Mouse (Mus musculus) bone marrow, adult 2 months (tissue): ENCODE measurements around the gene Robo1. TPM values are rescaled to one million over a fixed set of nuclear protein-coding genes. Genes with fewer than 3 reads are reported as not detected.

Source experiments
- H3K27ac ChIP-seq: fragments of 200-500 bp; 2 replicates; pipeline ENCODE4 v1.5.1; 2012; ENCODE audit warnings: low read depth, mild to moderate bottlenecking, control low read depth, inconsistent platforms, low read length; ENCODE audit not compliant: control insufficient read depth, poor library complexity, insufficient read depth
- H3K4me1 ChIP-seq: fragments of 200-500 bp; 2 replicates; pipeline ENCODE4 v1.6.1; 2011; ENCODE audit warnings: low read length; ENCODE audit not compliant: control insufficient read depth, insufficient read depth
- H3K4me3 ChIP-seq: fragments of 200-500 bp; replicated peaks from 2 replicates; pipeline ENCODE3; 2011; ENCODE audit warnings: mild to moderate bottlenecking, low read depth, low read length, control low read depth; ENCODE audit not compliant: control insufficient read depth
- CTCF ChIP-seq: fragments of 200-500 bp; IDR thresholded peaks from 2 replicates; pipeline ENCODE4 v1.5.1; 2011; ENCODE audit warnings: low read length, control low read depth; ENCODE audit not compliant: control insufficient read depth, insufficient read depth
- POLR2A ChIP-seq: fragments of 200-500 bp; IDR thresholded peaks from 2 replicates; pipeline ENCODE4 v1.6.1; 2011; ENCODE audit warnings: low read depth, mild to moderate bottlenecking, control low read depth, low read length, borderline replicate concordance; ENCODE audit not compliant: control insufficient read depth
- WGBS: fragments of 180-500 bp; shearing (Covaris S2); methylation state at CpG from one replicate; pipeline ENCODE4 v1.1.7; 2018; 5-methylcytosine and 5-hydroxymethylcytosine counted together
- polyA plus RNA-seq: library from polyadenylated mRNA; stranded (reverse); fragments of >200 nt; gene quantifications from 2 replicates; pipeline ENCODE4 v1.2.4, GENCODE M21; 2011; ENCODE audit warnings: low replicate concordance; ENCODE audit not compliant: missing spikeins, insufficient read depth, insufficient read length

The Robo1 gene
- polyA plus RNA-seq, 1 experiment = 9.0 TPM

DNA sequence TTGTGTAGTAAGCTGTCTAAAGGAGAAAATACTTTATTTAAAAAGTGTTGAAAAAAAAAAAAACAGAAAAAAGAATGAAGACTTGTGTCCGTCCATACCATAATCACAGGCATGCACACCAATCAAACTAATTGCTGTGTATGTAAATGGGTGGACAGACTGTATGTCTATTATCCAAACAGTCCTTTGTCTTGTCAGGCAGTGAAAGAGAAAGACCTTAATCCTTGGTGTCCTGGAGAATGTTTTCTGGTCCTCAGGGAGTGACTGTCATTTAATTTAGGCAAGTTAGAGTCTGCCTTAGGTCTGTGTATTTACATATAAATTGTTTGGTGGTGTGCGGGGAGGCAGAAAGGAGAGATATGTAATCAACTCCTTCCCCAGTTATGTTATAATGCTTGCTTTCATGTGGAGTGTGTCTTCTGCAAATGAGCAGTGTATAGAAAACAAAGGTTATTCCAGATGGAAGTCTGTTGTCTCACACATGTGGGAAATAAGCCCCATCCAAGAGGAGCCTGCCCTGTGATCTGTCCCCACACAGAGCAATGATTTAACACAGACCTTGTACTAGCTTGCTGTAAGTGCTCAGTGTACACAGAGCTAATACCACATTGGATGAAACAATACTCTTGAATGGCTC lies 162.0 kb downstream of the Robo1 start:
- H3K4me3 ChIP-seq = no peak overlapping the region
- TF ChIP-seq POLR2A (no peak), CTCF (no peak)
- H3K27ac ChIP-seq = no peak overlapping the region
- 77% methylated on average over 2 of the region's 2 CpGs for WGBS
- H3K4me1 ChIP-seq = no peaks in the 10 kb centered on the region

DNA sequence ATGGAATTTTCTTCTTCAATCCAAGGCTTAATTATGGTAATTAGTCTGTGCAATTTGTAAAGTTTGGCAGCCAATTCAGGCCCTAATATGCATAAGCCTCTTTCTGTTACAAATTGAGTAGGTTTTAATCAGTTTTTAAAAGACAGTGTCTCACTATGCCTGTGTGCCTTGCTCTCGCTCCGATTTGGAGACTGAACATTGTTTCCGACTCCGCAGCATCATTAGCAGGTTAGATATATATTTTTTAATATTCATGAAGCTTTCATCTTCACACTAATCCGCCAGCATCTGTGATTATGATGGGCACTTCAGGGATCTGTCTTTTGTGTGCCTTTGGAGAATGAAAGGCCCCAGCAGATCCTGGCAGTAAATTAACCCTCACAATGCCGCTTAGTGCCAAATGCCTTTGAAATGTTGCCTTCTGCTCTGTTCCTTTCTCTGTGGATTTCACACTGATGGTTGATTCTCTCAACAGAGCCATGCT lies 202.7 kb downstream of the Robo1 start:
- no peak overlapping the region for H3K4me3 ChIP-seq
- no peak for TF ChIP-seq CTCF
- no peak for TF ChIP-seq POLR2A
- no peaks in the 10 kb centered on the region for H3K4me1 ChIP-seq
- H3K27ac ChIP-seq = no peak overlapping the region
- WGBS = 74% methylated on average over 6 of the region's 6 CpGs

DNA sequence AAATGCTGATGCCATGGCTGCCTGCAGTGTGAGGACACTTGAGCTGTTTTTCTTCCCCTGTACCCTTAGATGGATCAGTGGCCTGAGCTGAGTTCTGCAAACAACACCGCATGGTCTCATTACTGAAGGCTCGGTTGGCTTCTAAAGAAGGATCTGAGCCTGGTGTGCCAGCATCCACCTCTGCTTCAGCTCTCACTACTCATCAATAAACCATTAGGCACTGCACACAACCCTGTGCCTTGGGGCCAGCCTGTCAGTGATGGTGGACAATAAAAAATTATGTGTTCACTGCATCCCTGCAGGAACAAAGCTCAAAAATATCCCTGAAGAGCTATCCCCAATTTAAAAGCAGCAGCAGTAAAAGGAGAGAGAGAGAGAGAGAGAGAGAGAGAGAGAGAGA lies 223.2 kb downstream of the Robo1 start:
- Histone ChIP-seq H3K4me3 (no peak overlapping the region), H3K4me1 (no peaks in the 10 kb centered on the region), H3K27ac (no peak overlapping the region)
- 78% methylated on average over 2 of the region's 2 CpGs for WGBS
- no peak for TF ChIP-seq CTCF
- no peak for TF ChIP-seq POLR2A

DNA sequence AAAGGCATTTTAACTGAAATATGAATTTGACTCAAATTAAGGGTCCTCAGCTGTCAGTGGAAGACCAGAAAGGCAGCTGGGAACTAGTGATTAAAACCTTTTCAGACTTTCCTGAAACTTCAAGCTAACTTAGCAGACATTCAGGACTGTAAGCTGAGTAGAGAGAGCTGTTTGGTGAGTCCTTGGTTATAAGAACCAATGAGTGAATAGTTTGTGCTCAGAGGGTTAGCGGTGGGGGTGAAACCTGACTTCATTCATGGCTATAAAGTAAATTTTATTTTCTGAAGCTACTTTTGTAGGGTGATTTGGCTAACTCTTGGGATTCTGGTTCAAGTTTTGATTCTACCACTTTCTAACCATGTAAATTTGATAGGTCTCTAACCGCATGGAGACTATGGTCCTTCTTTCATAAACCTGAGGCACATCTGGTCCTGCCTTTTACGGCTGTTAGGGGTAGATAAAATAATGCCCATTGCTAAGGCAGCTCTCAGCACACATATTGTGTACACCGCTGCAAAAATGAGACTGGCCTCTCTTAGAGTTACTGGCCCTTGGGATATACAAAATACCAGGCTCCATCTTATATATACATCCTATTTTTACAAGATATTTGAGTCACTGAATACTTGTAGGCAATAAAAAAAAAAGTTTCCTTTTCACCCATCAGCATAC lies 225.9 kb downstream of the Robo1 start:
- no peak for TF ChIP-seq POLR2A
- no peak for TF ChIP-seq CTCF
- Histone ChIP-seq H3K4me3 (no peak overlapping the region), H3K4me1 (no peaks in the 10 kb centered on the region), H3K27ac (no peak overlapping the region)
- WGBS = 77% methylated on average over 4 of the region's 4 CpGs

DNA sequence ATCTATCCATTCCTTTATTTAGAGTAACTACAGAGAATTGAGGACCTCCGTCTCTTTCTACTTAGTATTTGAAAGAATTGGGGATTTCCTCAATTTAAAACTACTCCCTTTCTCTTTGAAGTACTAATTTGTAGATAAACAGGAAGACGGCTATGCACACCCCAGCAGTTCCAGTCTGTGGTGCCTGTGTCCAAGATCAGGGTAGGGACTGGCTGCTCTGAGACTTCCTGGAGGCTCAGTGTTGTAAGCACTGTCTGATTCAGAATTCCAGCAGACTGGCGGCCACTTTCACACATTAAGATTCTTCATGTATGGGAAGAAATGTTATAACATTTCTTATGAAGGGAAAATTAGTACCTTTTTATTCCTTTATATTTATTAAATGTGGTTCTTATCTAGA lies 230.1 kb downstream of the Robo1 start:
- no peaks in the 10 kb centered on the region for H3K4me1 ChIP-seq
- TF ChIP-seq POLR2A = no peak
- TF ChIP-seq CTCF = no peak
- no peak overlapping the region for H3K4me3 ChIP-seq
- H3K27ac ChIP-seq = no peak overlapping the region
- WGBS = 55% methylated on average over 3 of the region's 3 CpGs

DNA sequence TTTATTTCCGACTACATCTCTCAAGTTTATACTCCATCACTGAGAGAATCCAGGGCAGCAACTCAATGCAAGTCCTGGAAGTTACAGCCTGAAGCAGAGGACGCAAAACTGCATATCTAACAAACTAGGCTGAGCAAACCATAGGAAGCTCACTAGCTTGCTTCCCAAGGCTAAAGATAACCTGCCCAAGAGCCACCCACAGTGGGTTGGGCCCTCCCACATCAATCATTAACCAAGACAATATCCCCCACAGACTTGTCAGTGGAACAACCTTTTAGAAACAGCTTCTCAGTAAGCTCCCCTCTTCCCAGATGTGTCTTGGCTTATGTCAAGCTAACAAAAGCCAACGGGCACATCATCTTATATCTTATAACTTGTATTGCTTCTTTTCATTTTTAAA lies 235.8 kb downstream of the Robo1 start:
- Histone ChIP-seq H3K4me3 (no peak overlapping the region), H3K27ac (no peak overlapping the region), H3K4me1 (no peaks in the 10 kb centered on the region)
- TF ChIP-seq POLR2A (no peak), CTCF (no peak)
- 73% methylated on average over 3 of the region's 3 CpGs for WGBS

DNA sequence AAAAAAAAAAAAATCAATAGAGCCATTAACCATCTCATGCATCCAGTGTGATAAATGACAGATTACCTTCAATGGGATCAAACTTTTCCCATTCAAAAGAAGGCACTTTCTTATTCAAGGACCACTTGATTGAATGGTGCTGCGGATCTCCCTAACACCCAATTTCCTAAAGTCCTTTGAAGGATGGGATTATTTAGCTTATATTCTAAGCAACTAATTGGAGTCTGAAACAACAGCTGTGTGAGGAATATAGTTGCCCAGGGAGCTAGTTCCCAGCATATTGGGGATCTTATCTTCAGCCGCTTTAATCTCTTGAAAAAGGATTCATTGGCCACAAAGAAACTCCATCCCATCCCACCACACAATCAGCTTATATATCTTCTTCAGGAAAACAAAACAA lies 236.8 kb downstream of the Robo1 start:
- Histone ChIP-seq H3K4me3 (no peak overlapping the region), H3K4me1 (no peaks in the 10 kb centered on the region), H3K27ac (no peak overlapping the region)
- TF ChIP-seq POLR2A (no peak), CTCF (no peak)
- WGBS = 69% methylated on average over 2 of the region's 2 CpGs

DNA sequence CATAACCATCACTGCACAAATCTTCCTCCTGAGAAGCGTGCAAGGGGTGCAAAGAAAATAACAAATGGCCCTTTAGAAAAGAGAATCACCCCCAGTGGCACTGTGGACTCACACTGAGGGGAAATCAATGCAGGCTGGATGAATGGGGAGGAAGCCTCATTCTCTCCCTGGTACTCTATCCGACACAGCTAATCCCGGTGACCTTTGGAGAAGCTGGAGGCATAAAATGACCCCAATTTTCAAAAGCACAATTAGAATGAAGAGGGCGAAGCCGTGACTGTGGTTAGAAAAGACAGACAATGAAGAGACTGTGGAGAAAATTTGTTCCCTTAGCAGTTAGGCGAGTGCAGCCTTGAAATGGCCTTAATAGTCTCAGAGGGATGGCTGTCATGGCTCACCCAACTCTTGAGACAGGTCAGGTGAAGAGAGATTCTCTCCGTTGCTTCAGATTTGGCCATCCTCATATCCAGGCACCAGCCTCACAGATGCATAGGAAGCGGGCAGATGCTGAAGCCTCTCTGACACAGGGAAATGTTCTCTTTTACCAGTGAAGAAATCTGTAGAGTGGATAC lies 243.7 kb downstream of the Robo1 start:
- Histone ChIP-seq H3K4me3 (no peak overlapping the region), H3K27ac (no peak overlapping the region), H3K4me1 (no peaks in the 10 kb centered on the region)
- WGBS = 77% methylated on average over 8 of the region's 8 CpGs
- no peak for TF ChIP-seq CTCF
- no peak for TF ChIP-seq POLR2A
